Mouse (Mus musculus): ENCODE results near the gene Gramd1b. TPM values are rescaled to one million over a fixed set of nuclear protein-coding genes. Genes with fewer than 3 reads are reported as not detected.

Gene Gramd1b
- total RNA-seq, 2 experiments from 2014 or later = 281 to 297 TPM

DNA sequence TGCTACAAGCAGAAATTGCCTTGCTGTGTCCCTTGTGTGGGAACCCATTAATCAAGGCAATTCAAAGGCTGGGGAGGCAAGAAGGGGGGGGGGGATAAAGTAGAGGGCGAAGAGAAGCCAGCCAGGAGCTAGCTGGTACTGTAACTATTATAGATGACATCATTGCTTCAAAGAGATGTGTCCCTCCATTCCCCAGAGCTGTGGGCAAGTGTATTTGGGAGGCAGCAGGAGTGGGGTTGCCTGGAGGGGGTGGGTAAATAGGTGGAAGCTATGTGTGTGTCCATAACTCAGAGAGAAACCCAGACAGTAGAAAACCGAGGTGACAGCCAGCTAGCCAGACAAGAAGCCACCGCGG, 262.5 kb downstream of the Gramd1b start:
- no peak for DNase-seq

DNA sequence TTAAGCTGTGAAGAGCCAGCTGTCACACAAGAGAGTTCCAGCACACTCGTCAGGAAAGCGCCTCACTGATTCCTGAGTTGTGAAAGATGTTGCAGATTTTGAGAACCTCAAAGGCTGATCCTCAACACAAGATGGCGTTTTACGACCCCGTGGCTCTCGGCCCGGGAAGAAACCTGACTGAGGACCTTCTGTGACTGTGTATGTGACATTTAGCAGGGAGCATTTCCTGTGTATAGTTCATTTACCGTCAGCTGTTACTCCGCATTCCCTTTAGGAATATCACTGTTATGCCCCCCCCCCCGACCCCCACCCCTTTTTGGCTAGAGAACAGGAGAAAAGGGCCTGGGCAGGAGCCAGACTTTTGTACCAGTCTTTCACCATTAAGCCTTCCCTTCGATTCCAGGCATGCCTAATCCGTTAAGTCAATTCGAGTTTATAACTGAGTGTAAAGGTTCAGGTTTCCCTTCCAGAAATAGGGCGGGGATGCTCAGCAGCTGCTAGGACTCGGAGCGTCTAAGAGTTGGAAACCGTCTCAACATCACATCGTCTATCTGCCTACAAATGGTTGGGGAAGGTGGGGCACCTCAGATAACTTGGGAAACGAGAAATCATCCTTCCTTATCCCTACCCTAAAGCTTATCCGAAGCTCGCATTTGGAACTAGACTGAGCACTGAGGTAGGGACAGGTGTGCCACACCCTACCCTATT, 263.0 kb downstream of the Gramd1b start:
- no peak for DNase-seq

GRCm38 (mm10) chr9:40263874-40264273, 267.3 kb downstream of the Gramd1b start:
- no peak for DNase-seq

- DNase-seq = no peak
These were observed 278.7 kb downstream of the Gramd1b start for GRCm38 (mm10) chr9:40252459-40252858.

DNA sequence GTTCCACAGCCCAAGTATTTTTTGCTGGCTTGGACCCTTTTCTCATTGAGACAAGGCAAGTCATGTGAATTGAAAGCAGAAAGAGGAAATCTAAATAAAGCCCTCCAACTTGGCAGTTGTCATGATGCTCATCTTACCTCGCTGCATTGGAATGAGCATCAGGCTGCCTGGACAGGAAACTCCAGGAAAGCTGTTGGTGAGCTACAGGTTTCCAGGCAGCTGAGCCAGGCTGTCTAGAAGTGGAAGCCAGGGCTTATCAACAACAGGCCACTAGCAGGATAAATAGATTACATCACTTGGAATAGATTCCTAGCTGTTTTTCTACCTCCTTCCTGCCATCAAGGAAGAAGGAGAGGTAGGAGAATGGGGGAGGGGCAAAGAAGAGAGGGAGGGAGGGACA, 282.1 kb downstream of the Gramd1b start:
- no peak for DNase-seq

- DNase-seq = no peak
These were observed 284.5 kb downstream of the Gramd1b start for GRCm38 (mm10) chr9:40246702-40247101.

GRCm38 (mm10) chr9:40245974-40246665, 285.1 kb downstream of the Gramd1b start:
- DNase-seq = no peak

DNA sequence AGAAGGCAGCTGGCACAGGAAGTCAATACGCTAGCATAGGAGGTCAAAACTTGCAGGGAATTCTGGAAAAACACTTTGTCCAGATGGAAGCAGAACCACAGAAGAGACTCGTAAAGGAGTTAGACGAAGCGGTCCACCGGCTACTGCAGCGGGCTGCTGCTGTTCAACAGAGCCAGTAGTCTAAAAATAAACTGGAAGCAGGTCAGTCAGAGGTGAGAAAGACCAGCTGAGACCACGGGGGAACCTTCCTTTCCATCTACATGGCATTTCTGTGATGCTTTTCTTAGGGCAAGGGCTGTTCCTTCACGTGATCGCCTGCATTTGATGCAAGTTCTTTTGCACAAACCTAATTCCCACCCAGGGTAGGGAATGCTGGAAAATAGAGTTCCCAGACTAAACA, 285.7 kb downstream of the Gramd1b start:
- no peak for DNase-seq

Other genes starting within 250 kb of the Gramd1b start
- not detected for gene Gm21915, start 139.2 kb upstream of the Gramd1b start, total RNA-seq (2021)
- gene Clmp, start 154.6 kb upstream of the Gramd1b start, total RNA-seq (2021) = 1 to 10 TPM; 8.5 to 9.0 TPM